Mouse (Mus musculus) lung, adult 2 months (tissue): Measurements from ENCODE around the gene Frem1.

Experiments used
- CTCF ChIP-seq: fragments of 200-500 bp; IDR thresholded peaks from 2 replicates; pipeline ENCODE4 v1.5.1; 2011; ENCODE audit warnings: mild to moderate bottlenecking, low read length, control low read depth; ENCODE audit not compliant: insufficient read depth
- POLR2A ChIP-seq: fragments of 200-500 bp; IDR thresholded peaks from 2 replicates; pipeline ENCODE4 v1.6.1; 2011; ENCODE audit warnings: low read depth, mild to moderate bottlenecking, control low read depth, low read length, borderline replicate concordance; ENCODE audit errors: extremely low read depth

GRCm38 (mm10) chr4:82870931-82871330 lies 181.2 kb downstream of the Frem1 start:
- no peak for TF ChIP-seq CTCF
- TF ChIP-seq POLR2A, result no peak
